Mouse (Mus musculus) bone marrow macrophage, adult 2 months (primary cell): ENCODE data around the gene Mast3.

Experiments
- CTCF ChIP-seq: IDR thresholded peaks from 2 replicates; pipeline ENCODE4 v1.5.1; 2012; ENCODE audit warnings: low read depth, mild to moderate bottlenecking, low read length, moderate library complexity
- POLR2A ChIP-seq: IDR thresholded peaks from 2 replicates; pipeline ENCODE4 v1.6.1; 2012; ENCODE audit warnings: mild to moderate bottlenecking, low read depth, low read length, borderline replicate concordance

GRCm38 (mm10) chr8:70802786-70803510, 1.9 kb downstream of the Mast3 start:
- TF ChIP-seq CTCF, result no peak
- TF ChIP-seq POLR2A, result no peak
